Mouse (Mus musculus) myocyte (in vitro differentiated cells): ENCODE measurements around the gene Pex16.

ENCODE experiments used
- CEBPB ChIP-seq: IDR thresholded peaks from 2 replicates; pipeline ENCODE4 v1.6.1; 2011; ENCODE audit warnings: mild to moderate bottlenecking, moderate library complexity; ENCODE audit not compliant: poor library complexity, insufficient read depth, severe bottlenecking
- E2F4 ChIP-seq: IDR thresholded peaks from one replicate; pipeline ENCODE4 v1.6.1; 2011; ENCODE audit warnings: mild to moderate bottlenecking, control low read depth, moderate library complexity; ENCODE audit not compliant: insufficient read depth
- POLR2A ChIP-seq: IDR thresholded peaks from one replicate; pipeline ENCODE4 v1.6.1; 2011; ENCODE audit warnings: low read depth, mild to moderate bottlenecking, control low read depth, moderate library complexity; ENCODE audit not compliant: insufficient read length

GRCm38 (mm10) chr2:92385113-92386051 lies 10.9 kb downstream of the Pex16 start:
- TF ChIP-seq POLR2A: no peak
- TF ChIP-seq E2F4: no peak
- TF ChIP-seq CEBPB: no peak
